Mouse (Mus musculus) hindbrain, postnatal 0 days (tissue): ENCODE measurements around the gene Zfp275. TPM values are rescaled to one million over a fixed set of nuclear protein-coding genes. Genes with fewer than 3 reads are reported as not detected.

Experiments used
- ATAC-seq: fragments of 200-750 bp; cut with Nextera tagmentation; 2 replicates; pipeline ENCODE4 v1.8.0; 2017; ENCODE audit warnings: mild to moderate bottlenecking, moderate TSS enrichment, moderate library complexity
- DNase-seq: peaks from one replicate; pipeline ENCODE4 v3.0.0-alpha.2; 2015; ENCODE audit warnings: low spot score
- H3K27ac ChIP-seq: fragments of 300-500 bp; sonication (generic); 2 replicates; pipeline ENCODE4 v1.5.1; 2014; ENCODE audit warnings: mild to moderate bottlenecking
- H3K27me3 ChIP-seq: fragments of 300-500 bp; sonication (generic); 2 replicates; pipeline ENCODE4 v1.6.1; 2014; ENCODE audit warnings: low read length, mixed read lengths; ENCODE audit not compliant: insufficient read depth
- H3K36me3 ChIP-seq: fragments of 300-500 bp; sonication (generic); 2 replicates; pipeline ENCODE4 v1.6.1; 2014; ENCODE audit warnings: low read length, mixed read lengths; ENCODE audit not compliant: insufficient read depth
- H3K4me1 ChIP-seq: fragments of 300-500 bp; sonication (generic); 2 replicates; pipeline ENCODE4 v1.6.1; 2014; ENCODE audit warnings: antibody characterized with exemption, low read length, mixed read lengths; ENCODE audit not compliant: insufficient read depth
- H3K4me2 ChIP-seq: fragments of 300-500 bp; sonication (generic); 2 replicates; pipeline ENCODE4 v1.6.1; 2014; ENCODE audit warnings: low read depth, mild to moderate bottlenecking, low read length, moderate library complexity, mixed read lengths
- H3K4me3 ChIP-seq: fragments of 300-500 bp; sonication (generic); 2 replicates; pipeline ENCODE4 v1.5.1; 2014; ENCODE audit warnings: low read length
- H3K9ac ChIP-seq: fragments of 300-500 bp; sonication (generic); replicated peaks from 2 replicates; pipeline ENCODE4 v1.6.1; 2014; ENCODE audit warnings: mild to moderate bottlenecking, low read length, moderate library complexity, mixed read lengths
- H3K9me3 ChIP-seq: fragments of 300-500 bp; sonication (generic); 2 replicates; pipeline ENCODE4 v1.6.1; 2016; ENCODE audit warnings: low read length, mixed read lengths
- CTCF ChIP-seq: IDR thresholded peaks from 2 replicates; pipeline ENCODE4 v1.5.1; 2016; ENCODE audit warnings: antibody characterized with exemption, control low read depth, low read depth
- WGBS: fragments of 180-500 bp; shearing (Covaris S2); extraction: QIAGEN DNeasy Blood & Tissue Kit; methylation state at CpG from one replicate; pipeline ENCODE4 v1.1.7; 2014; 5-methylcytosine and 5-hydroxymethylcytosine counted together
- polyA plus RNA-seq: library from polyadenylated mRNA; unstranded; fragments of >200 nt; fragmentation: Nextera tagmentation; extraction: Ambion mirVana; gene quantifications from 2 replicates; pipeline ENCODE4 v1.2.1, GENCODE M21; 2015
- total RNA-seq: library from RNA; depleted of rRNA; stranded (reverse); fragments of >200 nt; gene quantifications from 2 replicates; pipeline ENCODE4 v1.2.3, GENCODE M21; 2014; rRNA removed

Gene Zfp275
- total and polyA plus RNA-seq, 2 experiments from 2014 or later = 5.3 to 40.2 TPM

- no peak overlapping the region for H3K4me3 ChIP-seq
- no peak for TF ChIP-seq CTCF
- DNase-seq (no peak), ATAC-seq (no peak)
- H3K4me1 ChIP-seq = no peaks in the 10 kb centered on the region
- H3K4me2 ChIP-seq = no peak overlapping the region
- H3K9ac ChIP-seq = no peak overlapping the region
- H3K27ac ChIP-seq = no peak overlapping the region
- WGBS = 90% methylated on average over 20 of the region's 20 CpGs
- H3K27me3 ChIP-seq = no peaks in the 10 kb centered on the region
- no peaks in the 10 kb centered on the region for H3K9me3 ChIP-seq
- no peaks in the 10 kb centered on the region for H3K36me3 ChIP-seq
Observed at GRCm38 (mm10) chrX:73400951-73401350, 58.5 kb downstream of the Zfp275 start.

GRCm38 (mm10) chrX:73401616-73402015, 59.2 kb downstream of the Zfp275 start:
- Histone ChIP-seq H3K9me3 (no peaks in the 10 kb centered on the region), H3K27ac (no peak overlapping the region), H3K27me3 (no peaks in the 10 kb centered on the region), H3K36me3 (no peaks in the 10 kb centered on the region), H3K4me2 (no peak overlapping the region), H3K4me3 (no peak overlapping the region), H3K4me1 (no peaks in the 10 kb centered on the region), H3K9ac (no peak overlapping the region)
- no peak for ATAC-seq
- no peak for DNase-seq
- WGBS = 92% methylated on average over 12 of the region's 12 CpGs
- TF ChIP-seq CTCF = no peak

Other genes with a start within 250 kb of the Zfp275 start
- 1.2 and 2.6 TPM in 2 replicates for gene Xlr3a, start 245.5 kb upstream of the Zfp275 start, total RNA-seq
- gene Xlr3a, start 245.5 kb upstream of the Zfp275 start, polyA plus RNA-seq = 2.1 and 4.0 TPM in 2 replicates
- gene Gm14685, start 225.6 kb upstream of the Zfp275 start, total RNA-seq = 0.75 and 2.1 TPM in 2 replicates
- gene Gm14685, start 225.6 kb upstream of the Zfp275 start, polyA plus RNA-seq = 1.0 and 1.2 TPM in 2 replicates
- not detected in 2 replicates for gene Xlr5b, start 193.8 kb upstream of the Zfp275 start, total RNA-seq
- gene Xlr5b, start 193.8 kb upstream of the Zfp275 start, polyA plus RNA-seq = not detected in 2 replicates
- gene DXBay18, start 193.2 kb upstream of the Zfp275 start, total RNA-seq = 0.05 and 2.1 TPM in 2 replicates
- 0.18 TPM in 1 of 2 replicates, not detected in the other for gene DXBay18, start 193.2 kb upstream of the Zfp275 start, polyA plus RNA-seq
- not detected in 2 replicates for gene Spin2d, start 165.6 kb upstream of the Zfp275 start, total RNA-seq
- gene Spin2d, start 165.6 kb upstream of the Zfp275 start, polyA plus RNA-seq = not detected in 2 replicates
- gene Xlr3b, start 150.4 kb upstream of the Zfp275 start, total RNA-seq = 4.9 and 5.8 TPM in 2 replicates
- 7.4 and 15.5 TPM in 2 replicates for gene Xlr3b, start 150.4 kb upstream of the Zfp275 start, polyA plus RNA-seq
- not detected in 2 replicates for gene Xlr4b, start 128.3 kb upstream of the Zfp275 start, total RNA-seq
- 0.26 and 0.63 TPM in 2 replicates for gene Xlr4b, start 128.3 kb upstream of the Zfp275 start, polyA plus RNA-seq
- 36.4 and 40.1 TPM in 2 replicates for gene F8a, start 114.3 kb upstream of the Zfp275 start, total RNA-seq
- 32.9 and 33.7 TPM in 2 replicates for gene F8a, start 114.3 kb upstream of the Zfp275 start, polyA plus RNA-seq
- gene Xlr4c, start 99.5 kb upstream of the Zfp275 start, total RNA-seq = not detected in 2 replicates
- 0.31 and 0.53 TPM in 2 replicates for gene Xlr4c, start 99.5 kb upstream of the Zfp275 start, polyA plus RNA-seq
- not detected in 2 replicates for gene Xlr3c, start 77.2 kb upstream of the Zfp275 start, total RNA-seq
- gene Xlr3c, start 77.2 kb upstream of the Zfp275 start, polyA plus RNA-seq = 0.15 and 0.59 TPM in 2 replicates
- gene Xlr5a, start 49.6 kb upstream of the Zfp275 start, total RNA-seq = not detected in 2 replicates
- gene Xlr5a, start 49.6 kb upstream of the Zfp275 start, polyA plus RNA-seq = not detected in 2 replicates
- not detected in 2 replicates for gene Xlr5c, start 49.6 kb upstream of the Zfp275 start, total RNA-seq
- gene Xlr5c, start 49.6 kb upstream of the Zfp275 start, polyA plus RNA-seq = not detected in 2 replicates
- not detected in 2 replicates for gene Gm45015, start 5.8 kb upstream of the Zfp275 start, total RNA-seq
- gene Gm45015, start 5.8 kb upstream of the Zfp275 start, polyA plus RNA-seq = not detected in 2 replicates
- 0.14 and 0.16 TPM in 2 replicates for gene Gm18336, start 56.1 kb downstream of the Zfp275 start, total RNA-seq
- gene Gm18336, start 56.1 kb downstream of the Zfp275 start, polyA plus RNA-seq = 0.06 TPM in 1 of 2 replicates, not detected in the other
- gene Zfp92, start 68.5 kb downstream of the Zfp275 start, total RNA-seq = 4.5 TPM in 2 replicates
- 1.0 and 1.2 TPM in 2 replicates for gene Zfp92, start 68.5 kb downstream of the Zfp275 start, polyA plus RNA-seq
- not detected in 2 replicates for gene Trex2, start 92.7 kb downstream of the Zfp275 start, total RNA-seq
- not detected in 2 replicates for gene Trex2, start 92.7 kb downstream of the Zfp275 start, polyA plus RNA-seq
- 22.0 and 33.5 TPM in 2 replicates for gene Haus7, start 116.4 kb downstream of the Zfp275 start, total RNA-seq
- 62.8 and 63.7 TPM in 2 replicates for gene Haus7, start 116.4 kb downstream of the Zfp275 start, polyA plus RNA-seq
- 51.9 and 68.9 TPM in 2 replicates for gene Bgn, start 141.0 kb downstream of the Zfp275 start, total RNA-seq
- gene Bgn, start 141.0 kb downstream of the Zfp275 start, polyA plus RNA-seq = 17.9 and 23.7 TPM in 2 replicates
- 40.9 and 44.0 TPM in 2 replicates for gene Atp2b3, start 160.5 kb downstream of the Zfp275 start, total RNA-seq
- gene Atp2b3, start 160.5 kb downstream of the Zfp275 start, polyA plus RNA-seq = 8.1 and 8.2 TPM in 2 replicates